Mouse (Mus musculus) NIH3T3 (cell line): Measurements from ENCODE around the gene Gm20517.

Experiments used
- DNase-seq: peaks from one replicate; pipeline ENCODE4 v3.0.0-alpha.2; 2012; ENCODE audit warnings: low read depth

Gm20517 gene

GRCm38 (mm10) chr17:47610849-47611660 is at the start of gene Gm20517, which contains the start of the genes Bysl and Med20:
Gene Gm20517, plus strand, starts transcription at chr17:47611589.
Gene Bysl, minus strand, starts transcription at chr17:47611492.
Gene Med20, plus strand, starts transcription at chr17:47611582.
- DNase-seq = peak; percentile 99

GRCm38 (mm10) chr17:47562875-47563274 is 48.5 kb upstream of the Gm20517 start:
- DNase-seq = no peak

GRCm38 (mm10) chr17:47564612-47565011 is 46.8 kb upstream of the Gm20517 start:
- no peak for DNase-seq

GRCm38 (mm10) chr17:47566133-47566532 is 45.3 kb upstream of the Gm20517 start:
- no peak for DNase-seq

- no peak for DNase-seq
Measured at GRCm38 (mm10) chr17:47567271-47567670, 44.1 kb upstream of the Gm20517 start.

- DNase-seq = no peak
Measured at GRCm38 (mm10) chr17:47568389-47568788, 43.0 kb upstream of the Gm20517 start.

GRCm38 (mm10) chr17:47568951-47569527 is 42.4 kb upstream of the Gm20517 start:
- no peak for DNase-seq

- DNase-seq = no peak
Measured at GRCm38 (mm10) chr17:47571621-47572020, 39.8 kb upstream of the Gm20517 start.

GRCm38 (mm10) chr17:47572436-47572835 is 39.0 kb upstream of the Gm20517 start:
- DNase-seq = no peak

- no peak for DNase-seq
Measured at GRCm38 (mm10) chr17:47574028-47574427, 37.4 kb upstream of the Gm20517 start.

- no peak for DNase-seq
Measured at GRCm38 (mm10) chr17:47574830-47575229, 36.6 kb upstream of the Gm20517 start.

GRCm38 (mm10) chr17:47578655-47579054 is 32.7 kb upstream of the Gm20517 start:
- DNase-seq = no peak

- no peak for DNase-seq
Measured at GRCm38 (mm10) chr17:47580962-47581361, 30.4 kb upstream of the Gm20517 start.

- no peak for DNase-seq
Measured at GRCm38 (mm10) chr17:47588517-47588916, 22.9 kb upstream of the Gm20517 start.

- no peak for DNase-seq
Measured at GRCm38 (mm10) chr17:47591073-47591472, 20.3 kb upstream of the Gm20517 start.

- DNase-seq = peak; percentile 99
Measured at GRCm38 (mm10) chr17:47593215-47593853, 18.1 kb upstream of the Gm20517 start.

- no peak for DNase-seq
Measured at GRCm38 (mm10) chr17:47593854-47594182, 17.6 kb upstream of the Gm20517 start.

- peak; percentile 49 for DNase-seq
Measured at GRCm38 (mm10) chr17:47594183-47594968, 17.0 kb upstream of the Gm20517 start.

- DNase-seq = no peak
Measured at GRCm38 (mm10) chr17:47594969-47595247, 16.5 kb upstream of the Gm20517 start.

GRCm38 (mm10) chr17:47595248-47596161 is 15.9 kb upstream of the Gm20517 start:
- DNase-seq = peak; percentile 89

- peak; percentile 20 for DNase-seq
Measured at GRCm38 (mm10) chr17:47596162-47596838, 15.1 kb upstream of the Gm20517 start.
